Mouse (Mus musculus) ES-E14 (cell line): ENCODE measurements around the gene Glo1. TPM values are rescaled to one million over a fixed set of nuclear protein-coding genes. Genes with fewer than 3 reads are reported as not detected.

ENCODE experiments used
- DNase-seq: peaks from one replicate; pipeline ENCODE4 v3.0.0-alpha.2; 2013; ENCODE audit warnings: low read depth, low spot score
- H3K27ac ChIP-seq: 2 replicates; pipeline ENCODE4 v1.5.1; 2012; ENCODE audit warnings: low read depth, mild to moderate bottlenecking, low read length, moderate library complexity, mixed read lengths; ENCODE audit not compliant: poor library complexity, insufficient read depth, severe bottlenecking
- H3K36me3 ChIP-seq: 2 replicates; pipeline ENCODE4 v1.6.1; 2012; ENCODE audit warnings: mild to moderate bottlenecking, low read length, moderate library complexity, mixed read lengths; ENCODE audit not compliant: control insufficient read depth, poor library complexity, insufficient read depth, severe bottlenecking
- H3K4me1 ChIP-seq, 2 experiments: fragments of 150-350 bp in 1 of 2; sonication (generic) in 1 of 2; 2 replicates each; pipeline ENCODE4 v1.6.1; 2012; ENCODE audit warnings: low read length in 2 of 2, mild to moderate bottlenecking in 1 of 2, mixed read lengths in 1 of 2; ENCODE audit not compliant: control insufficient read depth in 2 of 2, insufficient read depth in 2 of 2, poor library complexity in 1 of 2
- H3K4me3 ChIP-seq, 2 experiments: fragments of 150-350 bp in 1 of 2; sonication (generic) in 1 of 2; 2 replicates each; pipeline ENCODE4 v1.5.1; 2012; ENCODE audit warnings: low read length in 2 of 2, low read depth in 1 of 2, mild to moderate bottlenecking in 1 of 2, mixed read lengths in 1 of 2; ENCODE audit not compliant: insufficient read depth in 1 of 2, poor library complexity in 1 of 2, severe bottlenecking in 1 of 2
- H3K9ac ChIP-seq: 2 replicates; pipeline ENCODE4 v1.6.1; 2012; ENCODE audit warnings: low read depth, mild to moderate bottlenecking, low read length, mixed read lengths; ENCODE audit not compliant: poor library complexity, insufficient read depth, severe bottlenecking
- H3K9me3 ChIP-seq: fragments of 150-350 bp; sonication (generic); 2 replicates; pipeline ENCODE4 v1.6.1; 2012; ENCODE audit warnings: low read depth, mild to moderate bottlenecking, low read length; ENCODE audit not compliant: control insufficient read depth, insufficient read depth
- CHD2 ChIP-seq: IDR thresholded peaks from 2 replicates; pipeline ENCODE4 v1.6.1; 2014; ENCODE audit warnings: mild to moderate bottlenecking, low read depth, low read length, inconsistent platforms
- HCFC1 ChIP-seq: IDR thresholded peaks from 2 replicates; pipeline ENCODE4 v1.6.1; 2012; ENCODE audit warnings: low read length, inconsistent platforms, borderline replicate concordance; ENCODE audit not compliant: insufficient read depth
- MAFK ChIP-seq: IDR thresholded peaks from 2 replicates; pipeline ENCODE4 v1.6.1; 2014; ENCODE audit warnings: mild to moderate bottlenecking, low read depth, low read length, inconsistent platforms; ENCODE audit not compliant: insufficient read depth
- ZC3H11A ChIP-seq: IDR thresholded peaks from 2 replicates; pipeline ENCODE4 v1.6.1; 2012; ENCODE audit warnings: low read depth, mild to moderate bottlenecking, inconsistent platforms, low read length, borderline replicate concordance
- ZNF384 ChIP-seq: IDR thresholded peaks from 2 replicates; pipeline ENCODE4 v1.6.1; 2012; ENCODE audit warnings: low read depth, low read length, inconsistent platforms
- in situ Hi-C, 2 experiments: fragments of 600-800 bp; cut with MboI; formaldehyde crosslinking; loops; one replicate each; pipeline ENCODE4 v1.15.1; 2025; ENCODE audit warnings: low sequenced_read_pairs in 2 of 2, inconsistent platforms in 1 of 2; ENCODE audit not compliant: unreplicated experiment in 2 of 2
- total RNA-seq: library from RNA; depleted of rRNA; stranded (reverse); fragments of 300-350 nt; gene quantifications from 2 replicates; pipeline ENCODE4 v1.2.3, GENCODE M21; 2012

Glo1 gene
- total RNA-seq, 1 experiment: 283 TPM

- H3K4me3 ChIP-seq: no peak overlapping the region
- no peak overlapping the region for H3K9ac ChIP-seq
- peaks cover 4 to 9% of the 10 kb centered on the region in 2 experiments; a peak in 2 of 4 replicates for H3K4me1 ChIP-seq
- no peak overlapping the region for H3K27ac ChIP-seq
- no peak for DNase-seq
- TF ChIP-seq MAFK (no peak), CHD2 (no peak), ZC3H11A (no peak)
- no peaks in the 10 kb centered on the region for H3K36me3 ChIP-seq
- in situ Hi-C loops: no loop called here
- no peaks in the 10 kb centered on the region for H3K9me3 ChIP-seq
Measured at GRCm38 (mm10) chr17:30582313-30582712, 44.4 kb downstream of the Glo1 start.

DNA sequence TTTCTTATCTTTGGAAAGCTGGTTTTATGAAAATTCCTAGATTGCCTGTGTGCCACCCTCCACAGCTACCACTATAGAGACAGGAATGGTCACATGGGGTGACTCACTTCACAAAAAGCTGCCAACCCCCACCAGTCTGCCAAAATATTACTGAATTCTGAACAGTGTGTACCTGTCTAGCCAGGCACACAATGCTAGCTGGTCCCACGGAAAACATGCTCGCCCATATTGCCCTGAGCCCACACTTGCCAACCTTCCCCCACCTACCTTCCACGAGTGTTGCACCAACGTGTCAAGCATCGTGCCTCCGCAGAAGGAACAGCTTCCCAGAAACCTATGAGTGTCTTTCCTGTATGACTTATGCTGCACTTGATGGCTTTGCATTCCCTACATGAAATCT is 45.5 kb downstream of the Glo1 start:
- no peak overlapping the region for H3K4me3 ChIP-seq

DNA sequence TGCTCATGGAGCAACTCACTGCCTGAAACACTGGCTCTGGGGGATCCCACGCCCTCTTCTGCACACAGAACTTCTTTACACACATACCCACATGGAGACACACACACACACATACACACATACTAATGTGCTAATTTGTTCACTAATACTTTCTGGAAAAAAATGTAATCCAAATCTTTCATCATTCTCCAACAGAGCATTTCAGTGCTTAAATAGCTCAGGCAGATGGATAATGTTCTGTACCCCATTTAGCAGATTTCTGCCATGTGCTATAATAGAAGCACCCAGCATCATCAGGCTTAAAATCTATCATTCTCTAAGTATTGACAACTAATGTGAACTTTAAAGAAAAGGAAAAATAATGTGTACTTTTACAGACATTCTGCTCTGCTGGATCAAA is 45.9 kb downstream of the Glo1 start:
- in situ Hi-C loops: no loop called here
- H3K9me3 ChIP-seq: no peaks in the 10 kb centered on the region
- no peak overlapping the region for H3K4me3 ChIP-seq
- no peaks in the 10 kb centered on the region for H3K36me3 ChIP-seq
- H3K9ac ChIP-seq: no peak overlapping the region
- TF ChIP-seq MAFK (no peak), HCFC1 (no peak), CHD2 (no peak), ZC3H11A (no peak), ZNF384 (no peak)
- DNase-seq: no peak
- H3K27ac ChIP-seq: no peak overlapping the region
- peaks cover 6% of the 10 kb centered on the region in 2 experiments; a peak in 3 of 4 replicates for H3K4me1 ChIP-seq

More for the DNA sequence above, 45.5 kb downstream of the Glo1 start:
- H3K9ac ChIP-seq: no peak overlapping the region
- H3K27ac ChIP-seq: no peak overlapping the region
- H3K36me3 ChIP-seq: no peaks in the 10 kb centered on the region
- H3K9me3 ChIP-seq: no peaks in the 10 kb centered on the region
- DNase-seq: no peak
- peaks cover 6 to 9% of the 10 kb centered on the region in 2 experiments; a peak in 3 of 4 replicates for H3K4me1 ChIP-seq
- TF ChIP-seq CHD2 (no peak), MAFK (no peak), ZNF384 (no peak)
- in situ Hi-C loops: no loop called here

GRCm38 (mm10) chr17:30576946-30577345 is 49.7 kb downstream of the Glo1 start:
- Histone ChIP-seq H3K36me3 (no peaks in the 10 kb centered on the region), H3K4me3 (peak overlapping the region; percentile 62 to 80), H3K9me3 (no peaks in the 10 kb centered on the region), H3K4me1 (peaks cover 4 to 5% of the 10 kb centered on the region in 2 experiments; a peak in 2 of 4 replicates), H3K27ac (no peak overlapping the region), H3K9ac (peak overlapping the region; percentile 82)
- in situ Hi-C loops: no loop called here
- TF ChIP-seq ZC3H11A (0 out of 2 replicates have a peak, but pooled peaks have one; percentile 16), CHD2 (no peak)
- DNase-seq: no peak

DNA sequence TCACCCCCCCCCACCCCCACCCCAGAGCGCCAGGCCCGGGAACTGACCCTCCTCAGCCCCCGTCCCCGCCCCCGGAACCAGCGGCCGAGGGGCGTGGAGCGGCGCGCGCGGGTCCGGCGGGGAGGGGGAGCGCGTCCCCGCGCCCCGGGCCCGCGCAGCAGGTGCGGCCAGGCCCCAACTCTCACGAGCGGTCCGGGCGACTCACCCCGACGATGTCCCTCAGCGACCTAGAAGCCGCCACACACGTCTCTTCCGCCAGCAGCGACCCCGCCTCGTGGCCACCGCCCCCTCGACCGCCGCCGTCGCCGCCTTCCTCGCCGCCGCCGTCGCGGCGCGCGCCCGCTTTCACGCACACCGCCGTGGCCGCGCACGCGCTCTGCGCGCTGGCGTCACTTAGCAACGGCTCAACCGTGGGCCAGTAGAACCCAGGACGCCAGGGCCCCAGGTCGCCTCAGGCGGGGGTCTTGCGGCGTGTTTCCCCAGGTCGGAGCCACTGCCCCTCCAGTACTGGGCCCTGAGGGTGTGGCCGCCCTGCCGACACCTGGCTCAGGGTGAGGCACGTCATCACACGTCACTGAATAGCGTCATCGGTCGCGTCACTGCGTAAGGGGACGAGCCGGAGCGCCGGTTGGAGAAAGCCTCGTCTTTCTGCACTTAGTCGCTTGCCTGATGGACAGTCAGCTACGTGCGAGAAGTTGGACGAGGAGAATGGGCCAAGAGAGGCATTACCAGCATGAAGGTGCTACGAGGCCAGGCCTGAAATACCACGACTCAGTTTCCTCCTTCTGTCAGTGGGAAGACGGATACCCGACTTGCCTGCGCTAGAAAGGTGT is 50.5 kb downstream of the Glo1 start, which contains the start of gene Btbd9:
TSS of gene Btbd9 (minus strand) at position 548 of the 833 bp plus-strand sequence.
- Histone ChIP-seq H3K4me1 (peaks cover 4 to 5% of the 10 kb centered on the region in 2 experiments; a peak in 2 of 4 replicates), H3K36me3 (no peaks in the 10 kb centered on the region), H3K9ac (peak within 1 kb of the TSS; percentile 82), H3K9me3 (no peaks in the 10 kb centered on the region), H3K4me3 (peak within 1 kb of the TSS; percentile 62 to 80), H3K27ac (peak within 1 kb of the TSS; percentile 57)
- TF ChIP-seq MAFK (no peak), HCFC1 (peak; percentile 74), ZC3H11A (no peak), CHD2 (no peak), ZNF384 (no peak)
- in situ Hi-C loops: no loop called here
- peak; percentile 94 for DNase-seq
